Comparison of ENCODE assay signal across 25 mouse cellular contexts in the genomic region with DNA sequence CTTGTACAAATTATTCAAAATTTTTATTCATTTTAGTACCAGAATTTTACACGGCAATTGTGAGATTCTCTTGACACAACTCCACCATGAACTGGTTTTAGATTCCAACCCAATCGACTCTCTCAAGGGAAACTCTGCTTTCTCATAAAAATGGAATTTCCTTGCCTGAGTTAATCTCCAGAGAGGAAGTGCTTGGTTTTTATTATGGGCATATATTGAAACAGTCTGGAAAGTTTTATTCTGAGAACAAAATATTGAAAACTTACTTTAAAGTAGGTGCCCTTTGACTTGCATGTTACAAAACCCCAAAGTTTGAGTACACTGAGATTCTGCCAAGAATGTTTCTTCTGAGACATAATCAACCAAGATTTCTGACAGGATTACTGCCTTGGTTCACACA.
A peak's percentile ranks its signal among the peaks of the same experiment; 100 is the strongest.
DNase-seq lines count a peak whose midpoint lies in the region; ATAC-seq lines count a peak whose summit lies in the region.
"Had no signal": no experiment of that assay in that cellular context is flagged by ENCODE, and none has a peak within 500 bp of the region (broad histone marks: within the 10 kb centered on the region; RNA-seq: fewer than 3 reads in every experiment).

No protein-coding gene starts in this region.

- no peaks in the 10 kb centered on the region for H3K36me3 ChIP-seq in embryonic facial prominence, embryonic 11.5 days (replicated peaks; ENCODE audit: control insufficient read depth, insufficient read depth, low read depth, low read length)
- no peaks in the 10 kb centered on the region for H3K36me3 ChIP-seq in embryonic facial prominence, embryonic 10.5 days (replicated peaks)
- no peaks in the 10 kb centered on the region for H3K36me3 ChIP-seq in limb, embryonic 13.5 days
- H3K36me3 ChIP-seq in limb, embryonic 10.5 days = no peaks in the 10 kb centered on the region
- H3K36me3 ChIP-seq: embryonic facial prominence, embryonic 13.5 days; forebrain, embryonic 15.5 days; G1E had no signal

- peak; percentile 28 for DNase-seq in embryonic facial prominence, embryonic 11.5 days (ENCODE audit: low spot score)
- no peak for DNase-seq in embryonic facial prominence, embryonic 10.5 days (ENCODE audit: low spot score)
- no peak for DNase-seq in limb, embryonic 10.5 days (ENCODE audit: low spot score)
- DNase-seq in c-Kit-positive CD71-positive TER-119-positive erythroid progenitor cells, embryonic 14.5 days (ENCODE audit: low spot score) = no peak
- DNase-seq: adrenal gland, adult 8-10 months; adrenal gland, postnatal 14 days; adrenal gland, postnatal 36 days; B cell, adult 2 months; cerebellum, adult 11 months; cerebellum, adult 18-20 months; cerebellum, adult 8-10 months; cerebellum, adult 9-11 months; cerebellum, postnatal 14 days; cerebellum, postnatal 36 days; embryo, embryonic 11 days; forebrain, postnatal 0 days had no signal

- H3K9ac ChIP-seq in embryonic facial prominence, embryonic 11.5 days (replicated peaks; ENCODE audit: low read length) = no peak overlapping the region
- H3K9ac ChIP-seq in limb, embryonic 13.5 days = no peak overlapping the region
- H3K9ac ChIP-seq: embryonic facial prominence, embryonic 13.5 days; forebrain, embryonic 13.5 days; forebrain, embryonic 15.5 days; forebrain, postnatal 0 days had no signal

- H3K4me1 ChIP-seq in embryonic facial prominence, embryonic 11.5 days (ENCODE audit: control insufficient read depth, insufficient read depth, low read length) = no peaks in the 10 kb centered on the region
- no peaks in the 10 kb centered on the region for H3K4me1 ChIP-seq in embryonic facial prominence, embryonic 10.5 days
- no peaks in the 10 kb centered on the region for H3K4me1 ChIP-seq in limb, embryonic 13.5 days
- no peaks in the 10 kb centered on the region for H3K4me1 ChIP-seq in limb, embryonic 10.5 days
- H3K4me1 ChIP-seq: embryonic facial prominence, embryonic 13.5 days; forebrain, embryonic 13.5 days; forebrain, embryonic 15.5 days had no signal

- no peak for ATAC-seq in embryonic facial prominence, embryonic 11.5 days (replicated peaks; ENCODE audit: insufficient number of reproducible peaks, low FRiP score, low TSS enrichment, low read depth)
- ATAC-seq in limb, embryonic 13.5 days (ENCODE audit: low FRiP score, low read depth) = peak; percentile 81; the same call in 1 of the 2 replicates
- ATAC-seq: activated CD4-positive, CD25-positive, alpha-beta regulatory T cell, adult 4 months; CD4-positive, CD25-positive, alpha-beta regulatory T cell, adult 4 months; forebrain, embryonic 13.5 days; forebrain, embryonic 15.5 days; forebrain, postnatal 0 days; Patski had no signal

- no peaks in the 10 kb centered on the region for H3K9me3 ChIP-seq in embryonic facial prominence, embryonic 11.5 days (replicated peaks; ENCODE audit: control insufficient read depth, low read length)
- no peaks in the 10 kb centered on the region for H3K9me3 ChIP-seq in embryonic facial prominence, embryonic 10.5 days
- no peaks in the 10 kb centered on the region for H3K9me3 ChIP-seq in limb, embryonic 13.5 days
- no peaks in the 10 kb centered on the region for H3K9me3 ChIP-seq in limb, embryonic 10.5 days (replicated peaks)
- H3K9me3 ChIP-seq: embryonic facial prominence, embryonic 13.5 days; forebrain, embryonic 13.5 days; forebrain, embryonic 15.5 days; G1E had no signal

- H3K27ac ChIP-seq in embryonic facial prominence, embryonic 11.5 days (replicated peaks; ENCODE audit: low read depth, low read length) = no peak overlapping the region
- H3K27ac ChIP-seq in embryonic facial prominence, embryonic 10.5 days (replicated peaks) = no peak overlapping the region
- H3K27ac ChIP-seq in limb, embryonic 13.5 days = no peak overlapping the region
- no peak overlapping the region for H3K27ac ChIP-seq in limb, embryonic 10.5 days
- H3K27ac ChIP-seq: embryonic facial prominence, embryonic 13.5 days; forebrain, embryonic 13.5 days; forebrain, embryonic 15.5 days had no signal

- no peak overlapping the region for H3K4me3 ChIP-seq in embryonic facial prominence, embryonic 11.5 days (ENCODE audit: low read depth, low read length)
- no peak overlapping the region for H3K4me3 ChIP-seq in embryonic facial prominence, embryonic 10.5 days
- no peak overlapping the region for H3K4me3 ChIP-seq in limb, embryonic 13.5 days
- H3K4me3 ChIP-seq in limb, embryonic 10.5 days = no peak overlapping the region
- H3K4me3 ChIP-seq: embryonic facial prominence, embryonic 13.5 days; forebrain, embryonic 13.5 days; forebrain, embryonic 15.5 days had no signal

- no peaks in the 10 kb centered on the region for H3K27me3 ChIP-seq in embryonic facial prominence, embryonic 11.5 days (ENCODE audit: control insufficient read depth, insufficient read depth, low read length)
- no peaks in the 10 kb centered on the region for H3K27me3 ChIP-seq in embryonic facial prominence, embryonic 10.5 days (replicated peaks; ENCODE audit: low read depth, poor library complexity, severe bottlenecking)
- H3K27me3 ChIP-seq in limb, embryonic 13.5 days = no peaks in the 10 kb centered on the region
- no peaks in the 10 kb centered on the region for H3K27me3 ChIP-seq in limb, embryonic 10.5 days (ENCODE audit: low read depth, poor library complexity, severe bottlenecking)
- H3K27me3 ChIP-seq: CH12.LX; embryonic facial prominence, embryonic 13.5 days; forebrain, embryonic 13.5 days; forebrain, embryonic 15.5 days; Patski had no signal

- no peak overlapping the region for H3K4me2 ChIP-seq in embryonic facial prominence, embryonic 11.5 days (ENCODE audit: low read depth, low read length)
- no peak overlapping the region for H3K4me2 ChIP-seq in limb, embryonic 13.5 days (replicated peaks)
- H3K4me2 ChIP-seq: embryonic facial prominence, embryonic 13.5 days; forebrain, embryonic 13.5 days; forebrain, embryonic 15.5 days had no signal

- 64% methylated on average over 2 of the region's 2 CpGs for WGBS in embryonic facial prominence, embryonic 11.5 days
- WGBS in embryonic facial prominence, embryonic 10.5 days = 81% methylated on average over 2 of the region's 2 CpGs
- WGBS in limb, embryonic 13.5 days = 27% methylated on average over 2 of the region's 2 CpGs
- 89% methylated on average over 2 of the region's 2 CpGs for WGBS in limb, embryonic 10.5 days
